Mouse (Mus musculus) 3134 (cell line): ENCODE measurements around the gene Gdf15.
A peak's percentile ranks its signal among the peaks of the same experiment; 100 is the strongest.

Experiments used
- DNase-seq: peaks from one replicate; pipeline ENCODE4 v3.0.0-alpha.2; 2011; ENCODE audit warnings: low spot score; ENCODE audit not compliant: insufficient read length; ENCODE audit errors: extremely low read depth

The Gdf15 gene

DNA sequence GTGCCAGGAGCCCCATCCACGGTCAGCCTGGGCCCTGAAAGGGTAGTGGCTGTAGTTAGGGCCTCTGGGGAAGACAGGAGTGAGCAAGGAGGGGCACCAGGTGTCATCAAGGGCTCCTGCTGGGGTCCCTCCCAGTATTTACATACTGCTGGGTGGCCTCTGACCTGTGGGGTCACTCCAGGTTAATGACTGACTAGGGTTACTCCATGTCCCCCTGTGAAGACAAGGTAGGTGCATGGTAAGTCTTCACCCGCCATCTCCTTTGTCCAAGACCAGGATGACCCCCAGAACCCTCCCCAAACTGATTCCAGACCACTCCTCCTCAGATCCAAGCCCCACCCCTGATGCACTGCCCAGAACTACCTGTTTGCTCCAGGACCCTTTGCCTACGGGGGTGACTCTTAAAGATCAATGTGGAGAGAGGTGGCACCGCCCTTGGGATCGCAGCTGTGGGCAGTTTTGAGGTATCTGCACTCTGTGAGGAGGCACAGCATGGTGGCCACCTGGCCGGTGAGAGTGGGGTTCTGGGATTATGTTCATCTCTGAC is at the start of gene Gdf15:
Gene Gdf15 (minus strand): TSS at position 111 of the 547 bp plus-strand sequence.
- no peak for DNase-seq

GRCm38 (mm10) chr8:70681410-70681809 is 49.2 kb upstream of the Gdf15 start:
- no peak for DNase-seq

GRCm38 (mm10) chr8:70680039-70680438 is 47.8 kb upstream of the Gdf15 start:
- no peak for DNase-seq

GRCm38 (mm10) chr8:70679404-70679803 is 47.1 kb upstream of the Gdf15 start:
- peak; percentile 42 for DNase-seq

GRCm38 (mm10) chr8:70678679-70679078 is 46.4 kb upstream of the Gdf15 start:
- no peak for DNase-seq

GRCm38 (mm10) chr8:70677451-70678080 is 45.3 kb upstream of the Gdf15 start:
- DNase-seq, result no peak

- no peak for DNase-seq
Observed at GRCm38 (mm10) chr8:70675336-70675735, 43.1 kb upstream of the Gdf15 start.

GRCm38 (mm10) chr8:70674716-70675115 is 42.5 kb upstream of the Gdf15 start:
- DNase-seq, result no peak

DNA sequence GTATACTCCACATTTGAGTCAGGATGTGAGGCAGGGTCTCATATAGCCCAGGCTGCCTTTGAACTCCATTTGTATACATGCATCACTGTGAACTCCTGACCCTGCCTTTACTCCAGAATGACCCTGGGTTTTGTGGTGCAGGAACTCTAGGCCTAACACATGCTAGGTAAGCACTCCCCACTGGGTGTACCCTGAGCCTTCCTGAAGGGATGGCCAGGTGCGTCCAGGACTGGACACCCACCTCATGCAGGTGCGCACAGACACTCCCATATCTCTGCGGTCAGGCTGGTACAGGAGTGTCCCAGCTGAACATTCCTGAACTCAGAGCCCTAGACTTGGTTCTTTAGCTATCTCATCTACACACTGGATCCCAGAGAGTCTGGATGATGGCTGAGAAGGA is 41.9 kb upstream of the Gdf15 start:
- no peak for DNase-seq

- DNase-seq, result peak; percentile 95
Observed at GRCm38 (mm10) chr8:70673079-70673856, 41.0 kb upstream of the Gdf15 start, which contains the start of gene Lsm4. Gene Lsm4 (plus strand): TSS chr8:70673248.

GRCm38 (mm10) chr8:70672325-70673078 is 40.2 kb upstream of the Gdf15 start:
- no peak for DNase-seq

DNA sequence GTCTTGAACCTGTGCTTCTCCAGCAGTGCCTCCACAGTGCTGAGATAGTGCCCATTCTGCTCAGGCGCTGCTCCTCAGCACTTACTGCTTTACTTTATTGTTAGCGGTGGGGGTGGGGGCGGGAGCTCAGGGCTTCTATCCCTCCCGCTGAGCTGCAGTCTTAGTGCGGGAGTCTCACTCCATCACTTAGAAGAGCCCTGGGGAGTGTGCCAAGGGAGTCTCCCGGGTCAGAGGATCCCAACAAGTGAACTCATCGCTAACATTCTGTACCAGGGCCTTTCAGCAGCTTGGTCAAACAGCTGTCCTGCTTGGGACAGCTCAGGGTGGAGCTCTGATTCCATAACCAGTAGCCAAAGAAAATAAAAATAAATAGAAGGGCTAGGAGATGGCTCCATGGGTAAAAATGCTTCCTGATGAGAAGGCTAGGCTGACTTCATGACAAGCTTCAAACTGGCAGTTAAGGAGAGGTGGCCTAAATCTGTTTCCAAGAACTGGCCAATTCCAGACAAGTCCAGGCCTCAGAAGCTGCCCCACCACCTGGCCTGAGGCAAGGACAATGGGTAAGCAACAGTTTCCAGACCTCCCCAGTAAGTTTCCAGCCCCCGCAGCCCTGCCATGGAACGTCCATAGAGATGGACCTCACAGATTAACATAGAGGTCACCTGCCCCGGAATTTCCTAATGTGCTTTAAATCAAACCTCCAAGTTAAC is 39.5 kb upstream of the Gdf15 start:
- DNase-seq, result peak; percentile 65

GRCm38 (mm10) chr8:70667071-70667470 is 34.8 kb upstream of the Gdf15 start:
- peak; percentile 81 for DNase-seq

DNA sequence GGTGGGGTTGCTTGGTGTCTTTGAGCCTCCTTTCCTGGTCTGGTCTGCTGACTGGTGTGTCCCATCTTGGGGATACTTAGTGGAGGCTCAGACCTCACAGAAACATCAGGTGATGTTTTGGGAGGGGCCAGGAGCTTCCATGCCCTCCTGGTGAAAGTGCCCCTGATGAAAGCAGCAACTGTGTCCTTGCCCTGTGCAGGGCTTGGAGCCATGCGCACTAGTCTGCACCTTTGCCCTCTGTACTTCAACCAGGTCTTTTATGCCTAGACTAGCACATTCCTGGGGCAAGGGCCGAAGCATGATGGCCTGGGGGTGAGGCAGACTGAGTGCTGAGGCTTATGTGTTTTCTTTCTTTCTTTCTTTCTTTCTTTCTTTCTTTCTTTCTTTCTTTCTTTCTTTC is 33.3 kb upstream of the Gdf15 start:
- no peak for DNase-seq

GRCm38 (mm10) chr8:70664631-70665030 is 32.4 kb upstream of the Gdf15 start:
- DNase-seq, result no peak

DNA sequence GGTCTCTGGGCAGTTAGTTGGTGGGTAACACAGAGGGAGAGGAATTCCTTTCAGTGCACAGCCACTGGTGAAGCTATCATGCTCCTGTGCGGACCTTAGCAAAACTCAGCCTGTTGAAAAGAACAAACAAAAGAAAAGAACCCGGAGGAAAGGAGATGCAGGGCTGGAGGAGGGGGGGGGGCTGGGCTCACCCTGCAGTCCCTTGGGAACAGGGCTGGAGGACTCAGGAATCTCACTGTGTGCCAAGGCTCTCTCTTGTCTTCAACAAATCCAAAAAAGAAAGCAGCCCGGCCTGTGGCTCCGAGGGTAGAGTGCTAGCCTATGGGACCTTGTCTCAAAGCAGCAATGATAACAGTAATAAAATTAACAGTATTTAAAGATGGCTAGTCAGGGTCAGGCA is 31.4 kb upstream of the Gdf15 start:
- DNase-seq, result peak; percentile 58

GRCm38 (mm10) chr8:70660273-70660725 is 28.0 kb upstream of the Gdf15 start, which contains the start of gene Pgpep1:
Gene Pgpep1 (minus strand): TSS chr8:70660388.
- DNase-seq, result no peak

GRCm38 (mm10) chr8:70659604-70660272 is 27.5 kb upstream of the Gdf15 start:
- DNase-seq, result peak; percentile 86

- DNase-seq, result no peak
Observed at GRCm38 (mm10) chr8:70658897-70659603, 26.8 kb upstream of the Gdf15 start.
